Mouse (Mus musculus) bone marrow, adult 2 months (tissue): ENCODE measurements at regions not wholly inside any gene's neighbourhood (a gene's known extent, or its start where the extent isn't known, plus 50 kb on each side); places are given as distances from the start of the nearest gene placed in this dataset.
A peak's percentile ranks its signal among the peaks of the same experiment; 100 is the strongest.

Experiments
- H3K27ac ChIP-seq: fragments of 200-500 bp; 2 replicates; pipeline ENCODE4 v1.5.1; 2012; ENCODE audit warnings: low read depth, mild to moderate bottlenecking, control low read depth, inconsistent platforms, low read length; ENCODE audit not compliant: control insufficient read depth, poor library complexity, insufficient read depth
- H3K4me1 ChIP-seq: fragments of 200-500 bp; 2 replicates; pipeline ENCODE4 v1.6.1; 2011; ENCODE audit warnings: low read length; ENCODE audit not compliant: control insufficient read depth, insufficient read depth
- H3K4me3 ChIP-seq: fragments of 200-500 bp; replicated peaks from 2 replicates; pipeline ENCODE3; 2011; ENCODE audit warnings: mild to moderate bottlenecking, low read depth, low read length, control low read depth; ENCODE audit not compliant: control insufficient read depth
- CTCF ChIP-seq: fragments of 200-500 bp; IDR thresholded peaks from 2 replicates; pipeline ENCODE4 v1.5.1; 2011; ENCODE audit warnings: low read length, control low read depth; ENCODE audit not compliant: control insufficient read depth, insufficient read depth
- POLR2A ChIP-seq: fragments of 200-500 bp; IDR thresholded peaks from 2 replicates; pipeline ENCODE4 v1.6.1; 2011; ENCODE audit warnings: low read depth, mild to moderate bottlenecking, control low read depth, low read length, borderline replicate concordance; ENCODE audit not compliant: control insufficient read depth
- WGBS: fragments of 180-500 bp; shearing (Covaris S2); methylation state at CpG from one replicate; pipeline ENCODE4 v1.1.7; 2018; 5-methylcytosine and 5-hydroxymethylcytosine counted together

- Histone ChIP-seq H3K4me3 (no peak overlapping the region), H3K4me1 (no peaks in the 10 kb centered on the region), H3K27ac (no peak overlapping the region)
- TF ChIP-seq POLR2A (no peak), CTCF (no peak)
- 67% methylated on average over 3 of the region's 3 CpGs for WGBS
Observed at GRCm38 (mm10) chr1:185662336-185662735, 207.7 kb downstream of the Slc30a10 start.

- Histone ChIP-seq H3K27ac (no peak overlapping the region), H3K4me1 (no peaks in the 10 kb centered on the region), H3K4me3 (no peak overlapping the region)
- no peak for TF ChIP-seq CTCF
- TF ChIP-seq POLR2A: no peak
- 74% methylated on average over 5 of the region's 5 CpGs for WGBS
Observed at GRCm38 (mm10) chr1:185670029-185670741, 215.5 kb downstream of the Slc30a10 start.

- Histone ChIP-seq H3K4me3 (no peak overlapping the region), H3K27ac (no peak overlapping the region), H3K4me1 (no peaks in the 10 kb centered on the region)
- TF ChIP-seq POLR2A: no peak
- no peak for TF ChIP-seq CTCF
- 74% methylated on average over 3 of the region's 3 CpGs for WGBS
Observed at GRCm38 (mm10) chr1:185672940-185673339, 218.3 kb downstream of the Slc30a10 start.

GRCm38 (mm10) chr1:185675674-185676420, 221.2 kb downstream of the Slc30a10 start:
- 70% methylated on average over 11 of the region's 11 CpGs for WGBS
- TF ChIP-seq CTCF (no peak), POLR2A (no peak)
- H3K4me1 ChIP-seq: no peaks in the 10 kb centered on the region
- H3K4me3 ChIP-seq: no peak overlapping the region
- no peak overlapping the region for H3K27ac ChIP-seq

- peak; percentile 61 for TF ChIP-seq CTCF
- no peak for TF ChIP-seq POLR2A
- H3K4me1 ChIP-seq: no peaks in the 10 kb centered on the region
- H3K27ac ChIP-seq: no peak overlapping the region
- H3K4me3 ChIP-seq: no peak overlapping the region
- WGBS: 46% methylated on average over 21 of the region's 21 CpGs
Observed at GRCm38 (mm10) chr1:185681610-185682457, 227.2 kb downstream of the Slc30a10 start.

- Histone ChIP-seq H3K4me1 (no peaks in the 10 kb centered on the region), H3K4me3 (no peak overlapping the region), H3K27ac (no peak overlapping the region)
- TF ChIP-seq POLR2A (no peak), CTCF (no peak)
- 76% methylated on average over 3 of the region's 3 CpGs for WGBS
Observed at GRCm38 (mm10) chr1:185682458-185682750, 227.8 kb downstream of the Slc30a10 start.

- TF ChIP-seq CTCF: peak; percentile 27; the same call in 1 of the 2 replicates
- no peak for TF ChIP-seq POLR2A
- Histone ChIP-seq H3K4me3 (no peak overlapping the region), H3K4me1 (no peaks in the 10 kb centered on the region), H3K27ac (no peak overlapping the region)
- 67% methylated on average over 9 of the region's 9 CpGs for WGBS
Observed at GRCm38 (mm10) chr1:185684638-185685037, 230.0 kb downstream of the Slc30a10 start.

GRCm38 (mm10) chr1:185688506-185688905, 233.9 kb downstream of the Slc30a10 start:
- H3K4me3 ChIP-seq: no peak overlapping the region
- no peak overlapping the region for H3K27ac ChIP-seq
- 92% methylated on average over 10 of the region's 10 CpGs for WGBS
- TF ChIP-seq POLR2A: no peak
- H3K4me1 ChIP-seq: no peaks in the 10 kb centered on the region
